20 mouse cellular contexts compared by ENCODE assay signal in the genomic region with DNA sequence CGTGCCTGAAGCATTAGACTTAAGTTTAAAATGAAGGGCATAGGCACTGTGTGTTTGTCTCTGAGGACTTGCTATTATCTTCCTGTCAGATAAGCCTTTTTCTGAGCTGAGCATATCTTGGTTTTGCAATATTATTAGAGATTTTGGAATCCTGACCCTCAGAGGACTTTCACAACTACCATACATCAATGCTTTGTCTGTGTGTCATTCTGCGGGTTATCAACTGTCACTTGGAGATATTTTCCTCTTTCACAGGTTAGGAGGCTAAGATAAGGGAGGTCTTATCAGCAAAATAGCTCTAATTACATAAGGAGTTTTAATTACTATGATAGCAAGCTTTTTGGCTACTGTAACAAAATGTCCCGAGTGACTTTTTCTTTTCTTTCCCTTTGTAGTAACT.
"Had no signal": no experiment of that assay in that cellular context is flagged by ENCODE, and none has a peak within 500 bp of the region (broad histone marks: within the 10 kb centered on the region; RNA-seq: fewer than 3 reads in every experiment).

No protein-coding gene starts in this region.

- H3K4me3 ChIP-seq: lung, embryonic 15.5 days; midbrain, embryonic 10.5 days; midbrain, embryonic 13.5 days; midbrain, embryonic 15.5 days; myocyte; neural tube, embryonic 13.5 days; neural tube, embryonic 15.5 days had no signal

- H3K4me2 ChIP-seq: lung, embryonic 15.5 days; midbrain, embryonic 13.5 days; midbrain, embryonic 15.5 days; neural tube, embryonic 13.5 days; neural tube, embryonic 15.5 days had no signal

- H3K27ac ChIP-seq: lung, embryonic 15.5 days; macrophage; midbrain, embryonic 10.5 days; midbrain, embryonic 13.5 days; midbrain, embryonic 15.5 days; neural tube, embryonic 13.5 days; neural tube, embryonic 15.5 days had no signal

- H3K36me3 ChIP-seq: lung, embryonic 15.5 days; midbrain, embryonic 10.5 days; midbrain, embryonic 13.5 days; midbrain, embryonic 15.5 days; neural tube, embryonic 13.5 days; neural tube, embryonic 15.5 days had no signal

- H3K9me3 ChIP-seq: lung, embryonic 15.5 days; midbrain, embryonic 10.5 days; midbrain, embryonic 13.5 days; midbrain, embryonic 15.5 days; neural tube, embryonic 13.5 days; neural tube, embryonic 15.5 days had no signal

- DNase-seq: lung, adult 2 months; lung, postnatal 14 days; lung, postnatal 36 days; retina, postnatal 1 day; right cerebral cortex, adult 18-20 months; right cerebral cortex, postnatal 25 days; right cerebral cortex, postnatal 4 days; spleen, adult 18-20 months; thymus, adult 18-20 months; thymus, postnatal 14 days; thymus, postnatal 36 days had no signal

- H3K27me3 ChIP-seq: lung, embryonic 15.5 days; midbrain, embryonic 13.5 days; midbrain, embryonic 15.5 days; neural tube, embryonic 13.5 days; neural tube, embryonic 15.5 days had no signal

- ATAC-seq: lung, postnatal 0 days; midbrain, embryonic 13.5 days; midbrain, embryonic 15.5 days had no signal

- H3K9ac ChIP-seq: lung, embryonic 15.5 days; midbrain, embryonic 13.5 days; midbrain, embryonic 15.5 days; neural tube, embryonic 13.5 days; neural tube, embryonic 15.5 days had no signal

- H3K4me1 ChIP-seq: lung, embryonic 15.5 days; midbrain, embryonic 10.5 days; midbrain, embryonic 13.5 days; midbrain, embryonic 15.5 days; neural tube, embryonic 13.5 days; neural tube, embryonic 15.5 days had no signal
